Mouse (Mus musculus) megakaryocyte-erythroid progenitor cell, adult 5-6 weeks (primary cell): ENCODE results near the gene Phf20. TPM values are rescaled to one million over a fixed set of nuclear protein-coding genes. Genes with fewer than 3 reads are reported as not detected.
A peak's percentile ranks its signal among the peaks of the same experiment; 100 is the strongest.
"Not testable (repeated sequence)": the region's sequence is repeated elsewhere in the genome, so short reads cannot be mapped to it uniquely, and the experiment has no call there.

ENCODE experiments used
- ATAC-seq: replicated peaks from 2 replicates; pipeline ENCODE4 v1.8.0; 2016; ENCODE audit warnings: mild to moderate bottlenecking, inconsistent platforms; ENCODE audit not compliant: severe bottlenecking, poor library complexity, low FRiP score, low TSS enrichment
- total RNA-seq, 2 experiments: library from RNA; stranded (forward) in 1 of 2; stranded (reverse) in 1 of 2; fragments of 200-1000, 215-1000 nt in 1 of 2; fragments of >200 nt in 1 of 2; fragmentation: Nextera tagmentation in 1 of 2; gene quantifications; 2 replicates each; pipeline ENCODE4 v1.2.3; 2014 to 2017

The Phf20 gene
- total RNA-seq (2014; fragmentation: Nextera tagmentation): 29.2 and 31.5 TPM in 2 replicates
- 56.1 and 84.1 TPM in 2 replicates for total RNA-seq (2017)

DNA sequence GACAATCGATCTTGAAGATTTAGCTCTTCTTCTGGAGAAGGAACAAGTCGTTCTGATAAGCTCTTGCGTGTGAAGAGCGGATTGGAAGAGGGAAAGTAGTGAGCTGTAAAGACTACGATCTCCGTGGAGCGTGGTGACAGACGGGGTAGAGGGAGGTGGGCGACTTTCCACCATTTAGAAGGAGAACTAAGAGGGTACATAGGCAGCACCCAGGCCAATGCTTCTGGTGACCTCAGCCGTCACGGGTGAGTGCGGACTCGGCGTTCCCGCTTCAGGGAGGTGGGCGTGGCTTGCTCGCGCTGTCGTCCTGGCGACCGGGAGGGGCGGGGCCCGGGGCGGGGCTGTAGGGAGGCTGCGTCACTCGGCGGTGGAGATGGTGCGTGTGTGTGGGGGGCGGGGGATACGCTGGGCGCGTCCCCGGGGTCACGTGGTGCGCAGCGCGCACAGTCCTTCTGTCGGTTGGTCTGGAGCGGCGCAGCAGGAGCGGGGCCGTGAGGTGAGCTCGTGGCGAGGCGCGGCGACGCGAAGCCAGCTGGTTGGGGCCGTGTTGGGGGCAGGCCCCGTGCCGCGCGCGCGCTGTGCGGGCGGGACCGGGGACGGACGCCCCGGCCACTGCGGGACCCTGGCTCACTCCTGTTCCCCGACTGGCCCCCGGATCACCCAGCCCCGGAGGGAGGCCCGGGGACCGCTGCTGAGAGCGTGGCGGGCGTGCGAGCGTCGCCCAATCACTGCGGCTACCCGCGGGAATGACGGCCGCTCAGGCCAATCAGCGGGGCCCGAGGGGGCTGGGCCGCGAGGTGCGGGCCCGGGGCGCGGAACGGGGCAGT, at the start of gene Phf20:
Phf20 (plus strand) TSS at position 165 of the 827 bp plus-strand sequence.
- ATAC-seq: peak; percentile 96

DNA sequence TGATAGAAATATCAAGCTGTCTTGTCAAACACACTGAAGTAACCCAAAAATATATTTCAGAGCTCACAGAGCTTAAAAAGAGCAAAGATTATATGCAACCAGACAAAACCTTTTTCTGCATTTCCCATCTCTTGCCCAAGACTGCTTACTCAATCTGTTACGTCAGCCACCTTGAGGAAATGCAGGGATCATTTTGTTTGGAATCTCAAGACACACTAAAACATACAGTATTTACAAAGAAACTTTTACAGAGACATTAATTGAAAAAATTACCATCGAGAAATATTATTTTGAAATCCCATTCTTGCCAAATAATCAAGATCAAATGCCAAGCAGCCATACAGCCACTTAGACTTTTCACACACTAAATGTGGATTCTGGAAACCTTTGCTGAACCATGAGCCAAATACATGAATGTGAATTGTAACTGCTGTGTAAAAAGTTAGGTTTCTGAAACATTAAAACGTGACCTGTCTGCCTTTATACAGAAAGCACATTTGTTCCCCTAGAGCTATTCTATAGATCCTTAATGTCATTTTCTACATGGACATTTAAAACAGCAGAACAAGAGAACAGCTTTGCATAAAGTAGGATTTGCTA, 48.9 kb upstream of the Phf20 start:
- no peak for ATAC-seq

DNA sequence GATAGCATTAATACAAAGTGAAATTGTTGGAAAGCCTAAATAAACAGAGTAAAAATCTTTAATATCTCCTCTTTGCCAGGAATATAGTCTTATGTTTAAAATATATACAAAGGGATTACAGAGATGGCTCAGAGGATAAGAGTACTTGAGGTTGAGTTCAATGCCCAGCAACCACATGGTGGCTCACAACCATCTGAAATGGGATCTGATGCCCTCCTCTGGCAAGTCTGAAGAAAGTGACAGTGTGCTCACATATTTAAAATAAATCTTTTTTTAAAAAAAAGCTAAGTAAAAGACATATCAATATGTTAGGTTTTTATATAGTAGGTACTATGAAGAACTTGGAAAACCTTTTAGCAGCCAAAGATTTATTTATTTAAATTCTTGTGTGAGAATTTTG, 44.7 kb upstream of the Phf20 start:
- no peak for ATAC-seq

DNA sequence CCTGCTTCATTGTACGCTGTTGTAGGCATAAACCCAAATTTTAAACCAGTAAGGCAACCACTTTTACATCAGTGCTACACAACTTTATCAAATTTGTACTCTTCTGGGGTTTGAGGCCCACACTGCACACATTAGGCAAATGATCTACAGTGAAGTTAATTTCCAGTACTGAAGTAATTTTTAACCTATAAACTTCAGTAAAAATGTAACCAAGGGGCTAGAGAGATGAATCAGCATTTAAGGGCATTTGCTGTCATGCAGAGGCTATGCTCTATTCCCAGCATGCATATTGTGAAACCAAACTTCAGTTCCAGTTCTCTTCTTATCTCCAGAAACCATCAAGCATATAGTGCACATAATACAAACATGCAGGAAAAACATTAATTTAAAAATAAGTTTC, 30.8 kb upstream of the Phf20 start:
- ATAC-seq: no peak

DNA sequence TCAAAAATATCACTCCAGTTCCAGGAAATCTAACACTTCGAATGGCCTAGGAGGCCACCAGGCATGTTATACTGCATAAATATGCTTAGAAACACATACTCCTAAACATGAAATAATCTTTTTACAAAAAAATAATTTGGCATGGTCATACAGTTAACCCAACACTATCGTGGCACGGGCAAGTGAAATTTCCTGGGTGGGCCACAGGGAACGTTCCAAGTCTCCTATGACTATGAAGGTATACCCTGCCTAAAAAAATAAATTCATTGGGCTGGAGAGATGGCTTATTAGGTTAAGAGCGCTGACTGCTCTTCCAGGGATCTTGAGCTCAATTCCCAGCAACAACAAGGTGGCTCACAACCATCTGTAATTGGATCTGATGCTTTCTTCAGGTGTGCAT, 29.7 kb upstream of the Phf20 start:
- ATAC-seq: no peak

DNA sequence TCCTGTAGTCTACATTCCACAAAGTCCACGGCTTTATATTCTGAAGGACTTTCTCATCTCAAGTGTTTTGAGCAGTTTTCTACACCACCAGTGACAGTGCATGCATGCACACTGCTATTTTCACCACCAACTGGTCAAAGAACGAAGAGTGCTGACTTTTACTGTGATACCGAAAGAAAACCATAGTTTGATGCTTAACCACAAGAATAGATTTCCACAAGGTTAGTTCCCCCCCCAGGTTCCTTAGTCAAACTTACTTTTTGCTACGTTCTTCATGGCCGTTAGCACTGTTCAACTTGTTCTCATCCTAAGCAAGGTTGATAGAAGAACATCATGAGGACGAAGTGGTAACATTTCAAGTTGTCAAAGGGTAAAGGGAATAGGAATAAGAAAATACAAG, 19.2 kb upstream of the Phf20 start:
- no peak for ATAC-seq

DNA sequence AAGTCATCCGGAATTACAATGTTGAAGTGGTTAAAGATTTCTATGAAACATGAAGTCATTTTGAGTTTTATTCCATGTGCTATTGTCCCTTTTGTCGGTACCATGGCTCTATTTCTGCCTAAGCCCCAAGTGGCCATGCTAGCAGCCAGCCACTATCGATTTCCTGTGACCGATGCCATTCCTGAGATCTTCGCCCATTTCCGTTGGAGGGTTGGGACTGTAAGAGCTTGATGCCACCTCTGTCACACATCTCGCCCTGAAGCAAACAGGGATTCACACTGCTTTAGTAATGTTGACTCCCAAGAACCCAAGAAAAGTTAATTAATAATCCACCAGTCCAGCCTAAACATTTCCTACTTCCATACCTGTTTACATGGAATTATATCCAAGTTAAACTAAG, 18.6 kb upstream of the Phf20 start:
- ATAC-seq: no peak

DNA sequence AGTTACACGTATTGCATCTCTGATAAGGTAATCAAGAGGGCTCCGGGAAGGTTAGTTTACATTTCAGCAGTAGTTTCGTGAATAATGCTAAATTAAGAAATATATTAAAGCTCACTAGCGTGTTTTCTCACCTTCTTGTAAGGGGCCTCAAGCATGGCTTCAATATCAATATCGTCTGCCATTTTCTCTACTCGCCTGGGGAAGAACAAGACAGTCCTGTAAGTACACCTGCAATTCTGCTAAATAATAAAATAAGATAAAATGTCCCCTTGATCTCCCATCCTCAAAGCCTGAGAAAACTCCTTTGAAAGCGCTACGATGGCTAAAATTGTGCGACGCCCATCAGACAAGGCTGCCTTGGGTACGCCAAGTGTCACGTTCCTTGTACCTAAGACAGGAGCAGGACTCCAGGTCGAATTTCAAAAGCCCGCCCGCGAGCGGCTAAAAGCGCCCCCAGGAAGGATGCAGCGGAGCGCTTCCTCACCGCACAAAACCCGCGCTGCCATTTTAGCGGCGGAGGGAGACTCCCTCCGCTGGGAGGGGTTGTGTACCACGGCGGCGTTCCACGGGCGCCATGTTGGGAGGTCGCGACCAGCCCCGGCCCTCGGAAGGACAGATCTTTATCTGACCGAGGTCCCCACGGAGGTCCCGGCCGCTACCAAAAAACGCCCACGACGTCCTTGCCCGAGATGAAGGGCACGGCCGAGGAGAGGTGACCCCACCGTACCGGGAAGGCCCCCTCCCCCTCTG, 17.0 kb upstream of the Phf20 start:
- peak; percentile 56 for ATAC-seq

DNA sequence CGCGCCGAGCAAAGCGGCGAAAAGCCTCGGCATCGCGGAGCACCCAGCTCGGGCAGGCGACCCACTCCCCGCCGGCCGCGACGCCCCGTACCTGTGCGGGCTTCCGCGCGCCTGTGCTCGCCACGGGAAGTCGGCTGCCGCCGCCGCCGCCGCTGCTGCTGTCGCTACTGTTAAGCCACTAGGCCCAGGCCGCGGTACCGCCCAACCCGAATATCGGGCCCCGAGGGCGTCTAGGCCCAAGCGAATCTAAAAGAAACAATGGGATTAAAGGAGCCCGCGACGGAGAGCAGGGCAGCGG, 16.5 kb upstream of the Phf20 start:
- ATAC-seq: no peak

DNA sequence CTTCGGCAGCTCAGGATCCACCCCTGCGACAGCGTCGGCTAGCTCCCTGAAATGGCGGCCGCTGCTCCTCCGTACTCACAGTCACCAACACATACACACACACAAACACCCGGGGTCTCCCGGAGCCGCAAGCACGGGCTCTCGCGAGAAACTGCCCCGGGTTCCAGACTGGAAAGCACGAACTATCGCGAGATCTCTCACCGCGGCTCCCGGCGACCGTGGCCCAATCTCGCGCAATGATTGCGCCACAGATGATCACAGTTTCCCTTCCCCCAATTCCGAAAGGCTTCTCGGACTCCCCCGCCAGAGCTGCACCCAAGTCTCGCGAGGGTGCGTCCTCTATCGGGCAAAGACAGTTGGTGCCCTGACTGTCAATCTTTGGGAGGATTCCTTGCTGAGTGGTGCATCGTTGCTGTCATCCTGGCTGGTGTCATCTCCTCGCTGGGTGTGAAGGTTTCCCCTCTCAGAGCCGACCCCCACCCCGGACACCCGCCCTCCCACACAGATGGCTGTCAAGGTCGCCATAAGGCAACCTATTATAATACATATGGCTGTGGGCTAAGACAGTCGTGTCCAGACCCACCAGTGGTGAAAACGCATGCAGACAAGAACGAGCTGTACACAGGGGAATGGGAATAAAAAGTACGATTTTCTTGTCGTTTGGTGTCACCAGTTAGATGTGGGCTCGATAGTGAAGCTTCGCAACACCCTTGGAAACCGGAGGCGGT, 16.0 kb upstream of the Phf20 start, which contains the start of gene Rbm39:
Rbm39 (minus strand) TSS at position 145 of the 728 bp plus-strand sequence.
- ATAC-seq: peak; percentile 97

DNA sequence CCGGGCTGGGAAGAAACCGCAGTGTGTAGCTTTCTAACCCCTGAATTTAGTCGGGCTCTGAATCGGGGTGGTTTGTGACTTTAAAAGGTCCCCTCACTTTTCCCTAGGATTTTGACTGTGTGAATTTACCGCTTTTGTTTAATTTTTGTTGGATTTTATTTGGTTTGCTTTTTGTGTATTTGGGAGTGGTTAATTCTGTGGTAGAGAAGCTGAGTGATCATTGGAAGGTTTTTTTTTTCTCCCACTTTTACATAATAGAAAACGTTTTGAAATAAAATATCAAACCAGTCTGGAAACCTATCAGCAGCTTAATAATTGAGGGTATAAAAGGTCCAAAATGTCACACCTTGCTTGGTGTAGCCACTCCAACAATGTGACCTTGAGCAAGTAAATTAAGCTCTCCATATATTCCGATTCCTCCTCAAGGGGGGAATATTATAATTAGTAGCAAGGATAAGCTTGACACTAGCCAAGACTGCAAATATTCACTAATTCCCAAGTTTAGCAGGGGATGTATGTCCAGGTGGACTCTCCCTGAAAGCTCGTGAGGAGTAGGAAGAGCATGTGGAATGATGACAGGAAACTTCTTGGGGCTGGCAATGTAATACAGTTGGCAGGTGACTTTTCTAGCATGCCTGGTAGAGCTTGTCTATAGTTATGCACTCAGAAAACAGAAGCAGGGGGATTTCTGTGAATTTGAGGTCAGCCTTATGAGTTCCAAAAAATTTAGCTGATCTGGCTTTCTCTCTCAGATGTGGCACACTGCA, 15.3 kb upstream of the Phf20 start:
- no peak for ATAC-seq

DNA sequence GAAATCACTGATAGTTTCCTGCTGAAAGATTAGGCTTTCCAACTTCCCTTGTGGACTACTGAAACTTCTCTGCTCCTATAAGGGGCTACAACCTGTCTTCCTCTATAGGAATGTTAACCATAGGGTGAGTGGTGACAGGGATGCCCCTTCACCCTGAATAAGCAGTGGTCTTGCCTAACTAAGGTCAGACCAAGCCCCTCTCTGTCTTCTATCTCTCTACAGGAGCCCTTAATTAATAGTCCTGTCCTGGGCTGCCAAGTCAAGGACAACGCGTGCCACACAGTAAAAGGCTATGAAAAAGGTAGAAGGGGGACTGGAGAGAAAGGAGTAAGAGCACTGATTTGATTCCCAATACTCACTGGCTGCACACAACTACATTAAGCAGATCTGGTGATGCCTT, 14.7 kb upstream of the Phf20 start:
- ATAC-seq: no peak

DNA sequence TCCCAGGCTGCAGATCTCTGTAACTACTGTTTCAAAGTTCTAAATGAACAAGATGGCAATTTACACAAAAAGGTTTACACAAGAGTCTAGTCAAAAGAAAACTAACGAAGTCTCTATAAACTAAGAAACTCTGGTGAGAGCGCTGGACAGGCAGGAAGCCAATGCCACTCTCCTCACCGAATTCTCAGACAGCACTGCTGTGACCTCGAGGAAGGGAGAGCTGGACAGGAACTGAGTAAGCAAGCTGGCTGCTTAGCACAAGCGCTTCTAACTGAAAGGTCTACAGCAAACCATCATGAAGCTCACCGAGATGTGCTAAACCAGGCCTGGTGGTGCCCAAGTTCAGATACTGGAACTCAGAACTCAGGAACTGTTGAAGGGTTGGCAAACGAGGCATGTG, 7.0 kb upstream of the Phf20 start:
- ATAC-seq: not testable (repeated sequence)

DNA sequence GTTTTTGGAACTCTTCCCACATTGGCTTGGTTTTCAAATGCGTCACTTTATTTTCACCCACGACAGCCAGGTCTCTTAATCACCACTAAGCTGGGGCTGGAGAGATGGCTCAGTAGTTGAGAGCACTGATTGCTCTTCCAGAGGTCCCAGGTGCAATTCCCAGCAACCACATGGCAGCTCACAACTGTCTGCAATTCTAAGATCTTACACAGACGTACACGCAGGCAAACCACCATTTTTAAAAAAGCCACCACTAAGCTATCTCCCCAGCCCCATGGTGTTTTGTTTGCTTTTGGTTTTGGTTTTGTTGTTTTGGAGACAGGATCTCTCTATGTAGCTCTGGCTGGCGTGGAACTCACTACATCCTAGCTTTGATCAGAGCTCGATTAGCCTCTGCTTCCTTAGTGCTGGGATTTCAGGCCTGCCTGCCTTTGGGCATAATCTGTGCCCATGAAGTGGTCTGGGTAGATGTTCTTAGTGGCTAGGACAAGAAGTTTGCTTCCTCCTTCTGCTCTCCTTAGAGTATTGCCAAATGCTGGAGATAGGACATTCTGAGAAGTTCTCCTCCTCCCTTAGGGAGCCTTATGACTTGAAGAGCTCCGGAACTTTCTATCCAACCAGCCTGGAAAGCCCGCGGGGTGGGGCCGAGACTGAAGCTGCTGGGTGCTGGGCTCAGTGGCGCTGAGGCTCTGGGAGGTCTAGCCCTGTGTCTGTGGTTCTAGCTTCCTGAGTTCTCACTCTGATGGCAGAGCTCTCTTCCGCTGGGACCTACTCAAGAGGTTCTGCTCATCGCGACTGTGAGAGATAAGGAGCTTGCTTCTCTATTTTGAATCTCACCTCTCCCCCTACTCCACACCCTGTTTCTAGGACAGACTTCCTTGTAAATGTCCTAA, 6.0 kb upstream of the Phf20 start:
- peak; percentile 83 for ATAC-seq

DNA sequence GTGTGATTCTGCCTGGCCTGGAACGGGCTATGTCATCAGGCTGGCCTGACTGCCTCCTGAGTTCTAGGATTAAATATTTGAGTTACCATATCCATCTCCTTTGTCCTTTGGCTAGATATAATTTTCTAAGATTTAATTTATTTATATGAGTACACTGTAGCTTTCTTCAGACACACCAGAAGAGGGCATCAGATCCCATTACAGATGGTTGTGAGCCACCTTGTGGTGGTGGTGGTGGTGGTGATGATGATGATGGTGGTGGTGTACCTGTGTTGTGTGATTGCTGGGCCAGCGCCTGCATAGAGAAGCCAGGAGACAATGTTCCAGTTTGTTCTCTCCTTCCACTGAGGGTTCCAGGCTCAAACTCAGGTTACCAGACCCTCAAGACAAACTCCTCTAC, 4.7 kb upstream of the Phf20 start:
- ATAC-seq: no peak

DNA sequence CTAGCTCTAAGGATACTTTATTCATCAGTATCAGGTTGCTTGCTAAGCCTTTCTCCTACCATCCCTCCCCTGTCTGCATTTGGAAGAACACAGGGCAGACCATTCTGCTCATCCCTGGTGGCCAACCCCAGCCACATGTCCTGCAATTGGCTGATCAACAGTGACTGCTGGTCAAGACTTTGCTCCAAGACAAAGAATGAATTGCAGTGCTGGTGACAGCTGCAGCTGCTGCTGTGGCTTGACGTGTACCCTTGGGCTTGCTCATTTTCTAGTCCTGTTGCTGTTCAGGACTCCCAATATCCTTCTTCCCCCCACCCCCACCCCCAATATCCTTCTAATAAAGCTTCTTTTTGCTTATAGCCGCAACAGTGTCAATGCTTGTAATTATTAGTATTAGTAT, 4.2 kb upstream of the Phf20 start:
- no peak for ATAC-seq

DNA sequence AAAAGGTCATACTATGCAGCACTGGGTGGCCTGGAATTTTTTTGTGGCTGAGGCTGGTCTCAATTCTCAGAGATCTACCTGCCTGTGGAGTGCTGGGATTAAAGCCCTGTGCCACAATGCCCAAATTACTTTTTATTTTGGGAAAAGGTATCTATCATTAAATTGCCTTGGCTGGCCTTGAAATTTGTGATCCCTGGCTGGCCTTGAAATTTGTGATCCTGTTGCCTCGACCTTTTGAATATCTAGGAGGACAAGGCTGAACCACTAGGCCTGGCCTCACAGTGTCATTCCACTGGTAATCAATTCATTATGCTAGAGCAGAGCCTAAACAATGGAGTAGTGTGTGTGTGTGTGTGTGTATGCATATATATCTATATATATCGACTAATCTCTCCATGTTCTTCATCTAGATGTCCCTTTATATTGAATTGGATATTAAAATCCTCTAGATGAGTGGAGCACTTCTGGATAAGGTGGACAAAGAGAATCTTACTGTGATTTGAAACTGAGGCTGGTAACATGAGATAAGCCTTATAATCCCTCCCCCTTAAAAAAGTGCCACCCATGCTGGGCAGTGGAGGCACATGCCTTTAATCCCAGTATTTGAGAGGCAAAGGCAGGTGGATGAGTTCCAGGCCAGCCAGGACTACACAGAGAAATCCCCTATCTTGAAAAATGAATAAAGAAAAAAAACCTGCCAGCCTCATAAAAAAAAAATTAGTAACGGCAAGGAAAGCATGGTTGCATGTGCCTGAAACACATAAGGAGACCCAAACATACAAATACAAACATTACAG, 3.0 kb upstream of the Phf20 start:
- ATAC-seq: no peak

DNA sequence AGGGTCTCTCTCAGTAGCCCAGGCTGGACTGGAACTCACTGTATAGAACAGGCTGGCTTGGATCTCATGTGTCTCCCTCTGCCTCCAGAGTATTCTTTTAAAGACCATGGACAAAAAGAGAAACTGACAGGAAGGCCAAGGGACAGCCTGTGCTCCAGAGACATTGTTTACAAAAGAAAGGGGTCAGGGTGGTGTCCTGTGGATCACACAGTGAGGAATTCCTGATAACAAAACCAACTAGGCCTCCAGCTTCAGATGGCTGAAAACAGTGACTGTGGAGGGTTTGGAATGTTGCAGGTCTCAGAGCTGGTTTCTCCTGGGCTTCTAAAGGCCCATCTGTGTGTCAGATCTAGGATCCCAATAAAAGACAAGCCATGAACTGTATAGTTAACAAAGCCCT, 1.7 kb upstream of the Phf20 start:
- no peak for ATAC-seq
